Mouse (Mus musculus) forebrain, embryonic 16.5 days (tissue): ENCODE measurements at regions not wholly inside any gene's neighbourhood (a gene's known extent, or its start where the extent isn't known, plus 50 kb on each side); places are given as distances from the start of the nearest gene placed in this dataset.

Source experiments
- ATAC-seq: fragments of 200-750 bp; cut with Nextera tagmentation; 2 replicates; pipeline ENCODE4 v1.8.0; 2017; ENCODE audit warnings: mild to moderate bottlenecking, moderate library complexity
- H3K27ac ChIP-seq: fragments of 300-500 bp; sonication (generic); 2 replicates; pipeline ENCODE4 v1.5.1; 2014; ENCODE audit warnings: low read length, control low read depth
- H3K27me3 ChIP-seq: fragments of 300-500 bp; sonication (generic); replicated peaks from 2 replicates; pipeline ENCODE4 v1.6.1; 2014; ENCODE audit warnings: low read length; ENCODE audit not compliant: control insufficient read depth, insufficient read depth
- H3K36me3 ChIP-seq: fragments of 300-500 bp; sonication (generic); 2 replicates; pipeline ENCODE4 v1.6.1; 2014; ENCODE audit not compliant: control insufficient read depth, insufficient read depth
- H3K4me1 ChIP-seq: fragments of 300-500 bp; sonication (generic); replicated peaks from 2 replicates; pipeline ENCODE4 v1.6.1; 2014; ENCODE audit warnings: low read length; ENCODE audit not compliant: control insufficient read depth, insufficient read depth
- H3K4me2 ChIP-seq: fragments of 300-500 bp; sonication (generic); 2 replicates; pipeline ENCODE4 v1.6.1; 2014; ENCODE audit warnings: mild to moderate bottlenecking, low read length, control low read depth
- H3K4me3 ChIP-seq: fragments of 300-500 bp; sonication (generic); replicated peaks from 2 replicates; pipeline ENCODE4 v1.5.1; 2014; ENCODE audit warnings: mild to moderate bottlenecking, low read length, control low read depth
- H3K9ac ChIP-seq: fragments of 300-500 bp; sonication (generic); replicated peaks from 2 replicates; pipeline ENCODE4 v1.6.1; 2014; ENCODE audit warnings: low read depth, low read length, control low read depth
- H3K9me3 ChIP-seq: fragments of 300-500 bp; sonication (generic); 2 replicates; pipeline ENCODE4 v1.6.1; 2016; ENCODE audit warnings: low read length; ENCODE audit not compliant: control insufficient read depth
- WGBS: fragments of 180-500 bp; shearing (Covaris S2); extraction: QIAGEN DNeasy Blood & Tissue Kit; methylation state at CpG from one replicate; pipeline ENCODE4 v1.1.7; 2014; 5-methylcytosine and 5-hydroxymethylcytosine counted together

- ATAC-seq = peak; percentile 84
- H3K36me3 ChIP-seq = no peaks in the 10 kb centered on the region
- no peaks in the 10 kb centered on the region for H3K4me1 ChIP-seq
- no peak overlapping the region for H3K4me3 ChIP-seq
- no peaks in the 10 kb centered on the region for H3K27me3 ChIP-seq
- no peaks in the 10 kb centered on the region for H3K9me3 ChIP-seq
- no peak overlapping the region for H3K27ac ChIP-seq
- 9% methylated on average over 10 of the region's 10 CpGs for WGBS
- H3K9ac ChIP-seq = no peak overlapping the region
- peak overlapping the region; percentile 26 for H3K4me2 ChIP-seq
Observed at GRCm38 (mm10) chr16:61171856-61172433, 566.6 kb upstream of the Epha6 start.

- H3K9ac ChIP-seq = no peak overlapping the region
- ATAC-seq = no peak
- no peaks in the 10 kb centered on the region for H3K36me3 ChIP-seq
Observed at GRCm38 (mm10) chr16:61138106-61138505, 532.8 kb upstream of the Epha6 start.

More at GRCm38 (mm10) chr16:61138106-61138505, 532.8 kb upstream of the Epha6 start:
- no peak overlapping the region for H3K4me3 ChIP-seq
- no peaks in the 10 kb centered on the region for H3K9me3 ChIP-seq
- H3K27me3 ChIP-seq = no peaks in the 10 kb centered on the region
- H3K4me2 ChIP-seq = no peak overlapping the region
- no peak overlapping the region for H3K27ac ChIP-seq
- H3K4me1 ChIP-seq = no peaks in the 10 kb centered on the region
